Mouse (Mus musculus) lung, postnatal 0 days (tissue): ENCODE results near the gene Ptgfrn. TPM values are rescaled to one million over a fixed set of nuclear protein-coding genes. Genes with fewer than 3 reads are reported as not detected.

Source experiments
- ATAC-seq: fragments of 200-750 bp; cut with Nextera tagmentation; 2 replicates; pipeline ENCODE4 v1.8.0; 2017; ENCODE audit warnings: moderate library complexity
- DNase-seq: peaks from one replicate; pipeline ENCODE4 v3.0.0-alpha.2; 2016; ENCODE audit warnings: low spot score
- H3K27ac ChIP-seq: fragments of 300-500 bp; sonication (generic); 2 replicates; pipeline ENCODE4 v1.5.1; 2014; ENCODE audit warnings: antibody characterized with exemption, mild to moderate bottlenecking, low read length, mixed read lengths
- H3K27me3 ChIP-seq: fragments of 300-500 bp; sonication (generic); replicated peaks from 2 replicates; pipeline ENCODE4 v1.6.1; 2014; ENCODE audit warnings: low read length, mixed read lengths; ENCODE audit not compliant: insufficient read depth
- H3K36me3 ChIP-seq: fragments of 300-500 bp; sonication (generic); 2 replicates; pipeline ENCODE4 v1.6.1; 2014; ENCODE audit warnings: low read length, mixed read lengths; ENCODE audit not compliant: insufficient read depth
- H3K4me1 ChIP-seq: fragments of 300-500 bp; sonication (generic); 2 replicates; pipeline ENCODE4 v1.6.1; 2014; ENCODE audit warnings: antibody characterized with exemption, low read depth, low read length, mixed read lengths; ENCODE audit not compliant: insufficient read depth
- H3K4me2 ChIP-seq: fragments of 300-500 bp; sonication (generic); replicated peaks from 2 replicates; pipeline ENCODE4 v1.6.1; 2014; ENCODE audit warnings: low read depth, mild to moderate bottlenecking, low read length, moderate library complexity, mixed read lengths
- H3K4me3 ChIP-seq: fragments of 300-500 bp; sonication (generic); 2 replicates; pipeline ENCODE4 v1.5.1; 2014; ENCODE audit warnings: low read depth, low read length
- H3K9ac ChIP-seq: fragments of 300-500 bp; sonication (generic); replicated peaks from 2 replicates; pipeline ENCODE4 v1.6.1; 2014; ENCODE audit warnings: low read depth, mild to moderate bottlenecking
- H3K9me3 ChIP-seq: fragments of 300-500 bp; sonication (generic); 2 replicates; pipeline ENCODE4 v1.6.1; 2016; ENCODE audit warnings: low read length, mixed read lengths
- CTCF ChIP-seq: IDR thresholded peaks from 2 replicates; pipeline ENCODE4 v1.5.1; 2016; ENCODE audit warnings: antibody characterized with exemption, mild to moderate bottlenecking
- EP300 ChIP-seq: IDR thresholded peaks from 2 replicates; pipeline ENCODE4 v1.6.1; 2016; ENCODE audit warnings: antibody characterized with exemption, mild to moderate bottlenecking, control low read depth
- WGBS: fragments of 180-500 bp; shearing (Covaris S2); extraction: QIAGEN DNeasy Blood & Tissue Kit; methylation state at CpG from one replicate; pipeline ENCODE4 v1.1.7; 2014; 5-methylcytosine and 5-hydroxymethylcytosine counted together
- polyA plus RNA-seq: library from polyadenylated mRNA; unstranded; fragments of >200 nt; fragmentation: Nextera tagmentation; extraction: Ambion mirVana; gene quantifications from 2 replicates; pipeline ENCODE4 v1.2.1, GENCODE M21; 2015

Gene Ptgfrn
- polyA plus RNA-seq, 1 experiment from 2014 or later: 10.2 TPM

GRCm38 (mm10) chr3:101144366-101144948, 34.4 kb upstream of the Ptgfrn start:
- WGBS: 64% methylated on average over 6 of the region's 6 CpGs
- H3K4me1 ChIP-seq: no peaks in the 10 kb centered on the region
- H3K9ac ChIP-seq: no peak overlapping the region
- DNase-seq (no peak), ATAC-seq (no peak)
- no peaks in the 10 kb centered on the region for H3K9me3 ChIP-seq
- H3K27ac ChIP-seq: no peak overlapping the region
- H3K27me3 ChIP-seq: no peaks in the 10 kb centered on the region
- no peak overlapping the region for H3K4me2 ChIP-seq
- TF ChIP-seq CTCF (no peak), EP300 (no peak)
- H3K36me3 ChIP-seq: no peaks in the 10 kb centered on the region
- H3K4me3 ChIP-seq: no peak overlapping the region

- Histone ChIP-seq H3K36me3 (no peaks in the 10 kb centered on the region), H3K4me2 (no peak overlapping the region), H3K27me3 (no peaks in the 10 kb centered on the region), H3K9me3 (no peaks in the 10 kb centered on the region), H3K4me3 (no peak overlapping the region), H3K27ac (no peak overlapping the region), H3K4me1 (no peaks in the 10 kb centered on the region), H3K9ac (no peak overlapping the region)
- WGBS: 77% methylated on average over 7 of the region's 7 CpGs
- DNase-seq: no peak
- TF ChIP-seq EP300 (no peak), CTCF (no peak)
- ATAC-seq: no peak
These were observed 33.4 kb upstream of the Ptgfrn start for GRCm38 (mm10) chr3:101143465-101143864.

GRCm38 (mm10) chr3:101141864-101142263, 31.8 kb upstream of the Ptgfrn start:
- no peak overlapping the region for H3K9ac ChIP-seq
- no peak for DNase-seq
- no peak overlapping the region for H3K4me3 ChIP-seq
- no peak overlapping the region for H3K27ac ChIP-seq
- WGBS: 53% methylated on average over 8 of the region's 8 CpGs
- peak; percentile 50; the same call in 1 of the 2 replicates for ATAC-seq
- no peaks in the 10 kb centered on the region for H3K9me3 ChIP-seq
- H3K36me3 ChIP-seq: no peaks in the 10 kb centered on the region
- no peak overlapping the region for H3K4me2 ChIP-seq
- TF ChIP-seq CTCF: no peak
- TF ChIP-seq EP300: no peak
- H3K4me1 ChIP-seq: no peaks in the 10 kb centered on the region
- H3K27me3 ChIP-seq: no peaks in the 10 kb centered on the region

GRCm38 (mm10) chr3:101139958-101140357, 29.9 kb upstream of the Ptgfrn start:
- H3K36me3 ChIP-seq: no peaks in the 10 kb centered on the region
- H3K9me3 ChIP-seq: no peaks in the 10 kb centered on the region
- H3K9ac ChIP-seq: no peak overlapping the region
- TF ChIP-seq EP300 (no peak), CTCF (no peak)
- ATAC-seq (no peak), DNase-seq (no peak)
- no peaks in the 10 kb centered on the region for H3K4me1 ChIP-seq
- WGBS: 81% methylated on average over 7 of the region's 7 CpGs
- H3K27ac ChIP-seq: no peak overlapping the region
- H3K4me3 ChIP-seq: no peak overlapping the region
- no peak overlapping the region for H3K4me2 ChIP-seq
- no peaks in the 10 kb centered on the region for H3K27me3 ChIP-seq

- Histone ChIP-seq H3K27me3 (no peaks in the 10 kb centered on the region), H3K4me3 (no peak overlapping the region), H3K4me1 (no peaks in the 10 kb centered on the region), H3K27ac (no peak overlapping the region), H3K4me2 (no peak overlapping the region), H3K9me3 (no peaks in the 10 kb centered on the region), H3K9ac (no peak overlapping the region), H3K36me3 (no peaks in the 10 kb centered on the region)
- TF ChIP-seq CTCF: no peak
- no peak for TF ChIP-seq EP300
- 27% methylated on average over 11 of the region's 11 CpGs for WGBS
- DNase-seq (no peak), ATAC-seq (no peak; the same call in 1 of the 2 replicates)
These were observed 26.4 kb upstream of the Ptgfrn start for GRCm38 (mm10) chr3:101136483-101136882.

- TF ChIP-seq CTCF: no peak
- TF ChIP-seq EP300: no peak
- 97% methylated on average over 9 of the region's 9 CpGs for WGBS
- no peak overlapping the region for H3K4me3 ChIP-seq
- ATAC-seq: no peak
- H3K27me3 ChIP-seq: no peaks in the 10 kb centered on the region
- no peaks in the 10 kb centered on the region for H3K36me3 ChIP-seq
- no peaks in the 10 kb centered on the region for H3K4me1 ChIP-seq
- no peak overlapping the region for H3K27ac ChIP-seq
- H3K4me2 ChIP-seq: no peak overlapping the region
- no peaks in the 10 kb centered on the region for H3K9me3 ChIP-seq
- no peak overlapping the region for H3K9ac ChIP-seq
- no peak for DNase-seq
These were observed 24.8 kb upstream of the Ptgfrn start for GRCm38 (mm10) chr3:101134861-101135260.

- H3K9me3 ChIP-seq: no peaks in the 10 kb centered on the region
- H3K27me3 ChIP-seq: no peaks in the 10 kb centered on the region
- no peak overlapping the region for H3K9ac ChIP-seq
- no peak overlapping the region for H3K4me2 ChIP-seq
- no peak overlapping the region for H3K27ac ChIP-seq
- no peaks in the 10 kb centered on the region for H3K4me1 ChIP-seq
- 88% methylated on average over 6 of the region's 6 CpGs for WGBS
- DNase-seq (no peak), ATAC-seq (no peak)
- H3K4me3 ChIP-seq: no peak overlapping the region
- no peaks in the 10 kb centered on the region for H3K36me3 ChIP-seq
- TF ChIP-seq EP300 (no peak), CTCF (no peak)
These were observed 22.9 kb upstream of the Ptgfrn start for GRCm38 (mm10) chr3:101132981-101133380.
